Mouse (Mus musculus): Measurements from ENCODE around the gene Mapkapk5. TPM values are rescaled to one million over a fixed set of nuclear protein-coding genes. Genes with fewer than 3 reads are reported as not detected.
"Not testable (repeated sequence)": the region's sequence is repeated elsewhere in the genome, so short reads cannot be mapped to it uniquely, and the experiment has no call there.

The Mapkapk5 gene
- polyA plus RNA-seq, 1 experiment: 48.9 TPM

DNA sequence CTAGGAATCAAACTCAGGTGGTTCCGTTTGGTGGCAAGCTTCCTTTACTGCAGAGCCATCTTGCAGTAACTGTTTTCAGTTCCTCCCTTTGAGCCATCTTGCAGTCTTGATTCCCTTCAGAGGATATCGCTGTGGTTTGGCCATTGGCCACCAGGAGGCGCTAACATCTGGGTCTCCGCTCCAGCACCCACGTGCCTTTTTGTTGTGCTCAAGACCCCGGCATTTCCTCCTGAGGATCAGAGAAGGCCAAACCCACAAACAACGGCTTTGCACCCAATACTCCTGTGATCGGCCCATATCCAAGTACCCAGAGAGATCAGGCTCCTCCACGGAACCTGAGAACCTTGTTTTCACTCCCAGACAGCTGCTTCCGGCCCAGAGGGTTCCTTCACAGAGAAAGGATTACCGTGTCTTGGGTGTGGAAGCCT lies 18.8 kb upstream of the Mapkapk5 start:
- no peak for DNase-seq (ENCODE audit: low read depth)

DNA sequence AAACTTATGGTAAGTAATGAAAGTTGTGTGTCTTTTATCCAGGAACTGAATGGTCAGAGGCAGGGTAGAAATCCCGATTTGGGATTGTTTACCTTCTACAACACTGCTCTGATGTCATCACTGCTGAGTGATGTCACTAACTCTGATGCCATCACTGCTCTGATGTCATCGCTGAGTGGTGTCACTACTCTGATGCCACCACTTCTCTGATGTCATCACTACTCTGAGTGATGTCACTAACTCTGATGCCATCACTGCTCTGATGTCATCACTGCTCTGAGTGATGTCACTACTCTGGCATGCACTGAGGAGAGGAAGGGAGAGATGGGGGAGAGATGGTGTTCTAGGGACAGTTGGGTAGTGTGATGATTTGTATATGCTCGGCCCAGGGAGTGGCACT lies 16.7 kb upstream of the Mapkapk5 start:
- no peak for DNase-seq (ENCODE audit: low read depth)

DNA sequence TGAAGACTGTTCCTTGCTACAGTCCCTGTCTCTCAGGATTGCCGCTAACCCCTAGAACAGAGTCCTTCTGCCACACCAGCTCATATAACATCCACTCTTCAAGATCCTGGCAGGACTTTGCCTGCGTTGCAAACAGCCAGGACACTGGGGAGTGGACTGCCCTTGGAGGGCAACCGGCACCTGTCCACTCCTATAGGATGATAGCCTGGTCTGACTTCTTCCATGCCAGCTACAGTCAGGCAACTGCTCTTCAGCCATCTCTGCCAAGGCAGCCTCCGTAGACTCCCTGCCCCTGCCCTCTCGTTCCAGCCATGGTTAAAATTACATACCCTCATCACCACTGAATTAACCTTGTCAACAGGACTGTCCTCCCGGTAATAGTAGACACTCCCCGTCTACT lies 3.5 kb upstream of the Mapkapk5 start:
- DNase-seq (ENCODE audit: low read depth): no peak

DNA sequence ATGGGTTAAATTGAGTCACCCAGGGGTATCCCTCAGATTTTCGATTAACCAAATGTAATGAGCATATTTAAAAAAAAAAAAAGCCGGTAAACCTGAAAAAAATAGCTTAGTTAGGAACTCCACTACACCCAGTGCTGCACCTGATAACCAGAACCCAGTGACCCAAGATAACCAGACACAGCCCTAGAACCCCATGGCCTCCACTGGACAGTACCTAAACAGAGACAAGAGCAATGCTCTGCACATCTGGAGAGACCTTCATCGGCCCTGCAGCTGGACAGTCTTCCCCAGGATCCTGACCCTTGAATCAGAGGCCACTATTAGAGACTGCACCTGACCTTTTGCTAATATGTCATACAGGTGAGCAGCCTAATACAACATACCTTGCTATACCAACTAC lies 1.4 kb upstream of the Mapkapk5 start:
- no peak for DNase-seq (ENCODE audit: low read depth)

DNA sequence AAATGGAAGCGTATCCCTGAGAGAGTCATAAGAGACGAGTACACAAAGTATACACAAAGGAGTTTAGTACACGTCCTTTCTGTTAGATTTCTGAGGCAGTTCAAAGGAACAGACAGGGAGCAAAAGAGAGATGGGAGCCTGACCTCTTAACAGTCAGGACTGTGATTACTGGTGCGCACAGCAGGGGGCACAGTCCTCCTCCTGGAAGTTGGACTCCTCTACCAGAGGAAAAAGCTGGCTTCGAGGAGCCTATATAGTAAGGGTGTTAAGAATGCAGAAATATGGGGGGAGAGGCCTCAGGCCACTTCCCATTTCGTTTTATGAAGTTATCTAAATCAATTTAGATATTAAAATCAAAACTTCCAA lies 808 bp upstream of the Mapkapk5 start:
- DNase-seq (ENCODE audit: low read depth): no peak

DNA sequence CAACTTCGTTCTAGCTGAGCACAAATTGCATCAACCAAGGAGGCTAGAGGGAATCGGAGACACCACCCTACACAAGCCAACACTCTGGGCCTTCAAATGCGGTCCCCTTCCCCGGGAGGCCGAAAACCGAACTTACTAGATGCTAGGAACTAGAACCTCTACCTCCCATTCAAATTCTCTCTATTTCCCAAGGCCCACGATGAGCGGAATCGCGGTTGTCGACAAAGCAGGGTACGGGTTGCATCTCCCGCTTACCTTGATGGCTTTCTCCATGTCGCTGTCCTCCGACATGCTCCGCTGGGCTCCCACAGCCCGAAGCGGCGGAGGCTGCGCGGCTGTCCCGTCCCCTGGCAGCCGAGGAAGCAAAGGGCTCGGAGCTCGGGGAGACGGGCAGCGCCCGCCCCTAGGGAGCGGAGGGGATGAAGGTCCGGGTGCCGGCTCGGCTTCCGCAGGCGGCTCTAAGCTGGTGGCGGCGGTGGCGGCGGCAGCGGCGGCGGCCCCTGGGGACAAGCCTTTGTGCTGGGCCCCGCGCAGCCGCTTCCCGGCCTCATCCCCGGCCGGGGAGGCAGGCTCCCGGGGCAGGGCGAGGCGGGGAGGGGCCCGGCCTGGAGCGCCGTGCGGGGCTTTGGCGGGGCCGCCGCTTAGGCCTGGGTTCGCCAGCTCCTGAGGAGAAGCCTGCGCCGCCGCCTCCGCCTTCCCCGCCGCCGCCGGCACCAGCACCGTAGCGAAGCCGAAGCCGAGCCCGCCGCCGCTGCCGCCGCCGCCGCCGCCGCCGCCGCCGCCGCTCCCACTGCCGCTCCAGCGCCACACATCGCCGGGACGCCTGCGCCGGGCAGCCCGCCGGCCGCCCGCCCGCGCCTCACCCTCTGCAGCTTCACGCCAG lies 554 bp downstream of the Mapkapk5 start, which contains the start of the genes Adam1a and Gm42878:
Gene Adam1a (minus strand): TSS at position 573 of the 883 bp plus-strand sequence.
Gene Gm42878 (minus strand): TSS at position 573 of the 883 bp plus-strand sequence.
- DNase-seq (ENCODE audit: low read depth): no peak

DNA sequence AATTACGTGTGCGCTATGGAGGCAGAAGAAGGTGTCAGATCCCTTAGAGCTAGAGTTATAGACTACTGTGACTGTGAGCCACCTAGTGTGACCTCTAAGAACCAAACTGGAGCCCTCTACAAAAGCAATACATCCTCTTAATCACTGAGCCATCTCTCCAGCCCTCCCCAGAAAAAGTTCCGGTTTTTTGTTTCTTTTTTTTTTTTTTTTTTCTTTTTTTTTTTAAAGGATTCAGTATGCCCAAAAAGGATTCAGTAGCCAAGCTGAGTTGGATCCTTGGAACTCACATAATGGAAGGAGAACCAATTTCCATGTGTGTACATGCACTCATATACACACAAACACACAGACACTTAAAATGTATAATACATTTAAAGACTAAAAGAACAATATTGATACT lies 2.3 kb downstream of the Mapkapk5 start:
- no peak for DNase-seq (ENCODE audit: low read depth)

DNA sequence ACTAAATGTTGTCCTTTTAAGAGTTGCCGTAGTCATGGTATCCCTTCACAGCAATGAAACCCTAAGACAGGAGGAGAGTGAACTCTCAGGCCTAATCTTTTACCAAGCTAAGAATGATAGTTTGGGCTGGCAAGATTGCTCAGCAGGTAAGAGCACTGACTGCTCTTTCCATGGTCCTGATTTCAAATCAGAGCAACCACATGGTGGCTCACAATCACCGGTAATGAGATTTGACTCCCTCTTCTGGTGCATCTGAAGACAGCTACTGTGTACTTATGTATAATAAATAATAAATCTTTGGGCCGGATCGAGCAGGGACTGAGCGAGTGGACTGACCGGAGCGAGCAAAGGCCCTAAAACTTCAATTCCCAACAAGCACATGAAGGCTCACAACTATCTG lies 4.5 kb downstream of the Mapkapk5 start:
- no peak for DNase-seq (ENCODE audit: low read depth)

DNA sequence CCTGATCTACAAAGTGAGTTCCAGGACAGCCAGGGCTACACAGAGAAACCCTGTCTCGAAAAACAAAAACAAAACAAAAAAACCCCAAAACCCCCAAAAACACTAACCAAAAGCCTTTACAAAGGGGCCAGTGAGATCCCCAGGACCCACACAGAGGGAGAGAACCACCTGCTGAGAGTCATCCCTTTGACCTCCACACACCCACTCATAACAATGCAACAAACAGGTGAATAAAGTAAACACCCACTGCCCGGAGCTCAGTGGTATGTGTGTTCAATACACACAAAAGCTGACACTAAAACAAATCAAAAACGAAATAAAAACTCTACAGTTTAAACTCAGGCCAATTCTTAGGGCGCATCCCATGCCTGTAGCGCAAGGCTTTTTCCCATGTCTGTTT lies 5.6 kb downstream of the Mapkapk5 start:
- no peak for DNase-seq (ENCODE audit: low read depth)

DNA sequence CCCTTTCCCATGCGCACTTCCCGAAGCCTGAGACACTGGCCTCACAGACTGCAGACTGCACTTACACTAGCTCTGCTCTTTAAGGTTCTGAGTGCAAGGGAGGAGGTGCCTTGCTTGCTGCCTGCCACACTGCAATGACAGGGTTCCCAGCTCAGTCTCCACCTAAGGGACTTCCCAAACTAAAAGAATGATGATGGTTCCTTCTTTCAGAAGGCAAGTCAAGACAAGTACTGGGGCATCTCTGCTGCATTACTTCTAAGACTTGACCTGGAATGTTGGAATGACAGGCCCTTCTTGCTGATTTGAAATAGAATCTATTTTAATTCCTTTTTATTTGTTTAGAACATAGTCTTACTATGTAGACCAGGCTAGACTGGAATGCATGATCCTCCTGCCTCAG lies 8.1 kb downstream of the Mapkapk5 start:
- no peak for DNase-seq (ENCODE audit: low read depth)

DNA sequence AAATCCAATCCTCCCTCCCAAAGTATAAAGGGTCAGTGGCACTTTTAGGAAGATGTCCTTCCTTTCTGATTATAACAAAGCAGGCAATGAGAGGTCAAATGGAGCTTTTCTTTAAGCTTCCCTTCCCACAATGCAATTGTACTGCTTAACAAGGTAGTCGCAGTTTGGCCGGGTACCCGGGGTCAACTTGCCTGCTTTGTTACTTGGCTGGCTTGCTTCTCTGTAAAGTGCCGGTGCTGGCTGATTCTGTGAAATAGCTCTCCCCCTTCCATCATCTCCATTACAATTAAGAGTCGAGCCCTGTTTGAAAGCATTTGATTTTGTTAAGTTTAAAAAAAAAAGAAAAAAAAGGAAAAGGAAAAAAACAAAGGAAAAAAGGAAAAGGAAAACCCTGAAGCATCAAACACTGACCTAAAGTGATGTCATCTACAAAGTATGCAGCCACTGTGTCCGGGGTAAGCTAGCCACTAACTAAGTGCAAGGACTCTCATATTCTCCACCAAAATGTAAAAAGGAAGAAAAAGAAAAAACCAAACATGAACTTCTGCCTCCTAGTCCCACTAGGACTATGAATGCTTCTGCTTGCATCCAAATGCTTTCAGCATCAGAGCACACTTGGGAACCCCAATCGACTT lies 8.7 kb downstream of the Mapkapk5 start:
- DNase-seq (ENCODE audit: low read depth): no peak

DNA sequence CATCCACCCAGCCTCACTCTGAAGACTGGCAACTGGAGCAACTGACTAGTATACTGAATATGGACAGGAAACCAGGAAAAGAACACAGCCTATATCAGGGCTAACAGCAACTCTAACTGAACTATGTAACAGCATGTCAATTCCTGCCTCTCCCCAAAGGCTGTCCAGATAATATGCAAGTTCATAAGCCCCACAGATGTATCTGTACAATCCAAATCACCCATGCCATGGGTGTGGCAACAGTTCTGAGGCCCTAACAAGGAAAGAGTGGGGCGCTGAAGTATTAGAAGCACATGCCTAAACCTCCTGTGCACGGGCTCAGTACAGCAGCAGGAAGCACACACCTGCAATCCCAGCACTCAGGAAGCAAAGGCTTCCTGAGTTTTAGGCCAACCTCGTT lies 10.6 kb downstream of the Mapkapk5 start:
- no peak for DNase-seq (ENCODE audit: low read depth)

DNA sequence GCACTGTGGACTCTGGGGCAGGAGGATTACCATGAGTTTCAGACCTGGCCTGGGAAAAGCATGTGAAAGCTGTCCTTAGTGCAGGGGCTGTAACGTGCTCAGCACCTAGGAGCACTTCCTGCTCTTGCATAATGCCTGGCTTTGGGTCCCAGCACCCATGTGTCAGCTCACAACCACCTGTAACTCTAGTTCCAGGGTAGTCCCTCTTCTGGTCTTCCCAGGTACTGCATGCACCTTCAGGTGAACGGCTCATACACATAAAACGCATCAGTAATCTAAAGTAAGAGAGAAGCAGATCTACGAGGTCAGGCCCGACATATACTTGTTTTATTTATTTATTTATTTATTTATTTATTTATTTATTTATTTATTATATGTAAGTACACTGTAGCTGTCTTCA lies 11.2 kb downstream of the Mapkapk5 start:
- no peak for DNase-seq (ENCODE audit: low read depth)

DNA sequence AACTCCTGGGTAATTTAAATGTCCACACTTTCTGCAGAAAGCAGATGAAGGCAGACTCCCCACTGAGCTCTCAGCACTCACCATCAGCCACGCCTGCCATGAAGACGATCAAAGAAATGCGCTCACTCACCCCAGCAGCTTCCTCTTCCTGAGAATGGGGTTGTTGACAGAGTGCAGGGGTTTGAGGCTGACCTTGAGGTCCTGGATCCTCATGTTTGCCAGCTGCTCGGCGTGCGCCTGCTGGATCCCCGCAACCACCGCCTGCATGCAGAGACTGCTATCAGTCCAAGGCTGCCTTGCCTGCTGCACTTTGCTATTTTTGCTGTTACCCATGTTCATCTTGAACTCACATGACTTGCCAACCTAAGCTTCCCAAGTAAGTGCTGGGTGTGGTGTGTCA lies 18.7 kb downstream of the Mapkapk5 start:
- DNase-seq (ENCODE audit: low read depth): no peak

DNA sequence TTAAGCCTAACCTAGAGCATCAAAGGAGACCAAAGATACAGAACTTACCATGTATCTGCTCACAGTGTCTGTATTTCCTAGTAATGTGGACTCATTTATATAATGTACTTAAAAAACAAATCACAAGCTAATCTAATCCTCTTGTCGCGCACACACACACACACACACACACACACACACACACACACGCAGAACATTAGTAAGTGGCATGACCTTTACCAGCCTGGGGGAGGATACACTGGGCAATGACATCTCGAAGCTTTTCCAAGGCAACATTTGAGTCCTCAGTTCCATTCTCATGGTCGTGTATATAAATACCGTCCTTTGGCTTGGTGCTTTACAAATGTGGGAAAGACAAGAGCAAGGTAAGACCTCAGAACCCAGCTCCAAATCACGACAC lies 19.2 kb downstream of the Mapkapk5 start:
- no peak for DNase-seq (ENCODE audit: low read depth)

DNA sequence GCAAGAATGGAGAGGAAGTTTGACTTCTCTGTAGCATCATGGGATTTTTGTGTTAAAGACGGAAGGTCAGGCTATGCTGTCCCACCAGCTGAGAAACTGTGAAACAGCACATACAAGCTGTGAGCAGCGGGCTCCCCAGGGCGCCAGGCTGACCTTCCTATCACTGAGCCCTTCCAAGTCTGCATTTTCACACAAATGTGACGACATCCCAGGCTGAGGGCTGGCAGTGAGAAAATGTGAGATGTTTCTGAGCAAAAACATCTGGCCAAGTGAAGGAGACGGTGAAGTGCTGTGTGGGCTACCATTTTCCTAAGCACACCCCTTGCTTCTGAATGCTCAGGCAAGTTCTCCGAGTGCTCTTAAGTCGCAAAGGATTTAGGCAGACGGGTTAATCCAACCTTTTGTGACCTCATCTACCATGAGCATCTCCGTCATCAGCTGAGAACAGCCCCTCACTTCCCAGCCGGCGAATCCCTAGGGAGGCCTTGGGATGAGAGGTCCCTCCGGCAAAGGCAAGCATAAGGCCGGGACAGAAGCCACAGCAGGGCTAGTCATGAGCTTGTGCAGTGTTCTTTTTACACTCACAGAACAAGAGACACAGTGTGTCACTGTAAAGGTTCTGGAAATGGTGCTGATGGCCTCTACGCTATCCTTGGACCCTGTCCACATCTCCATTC lies 19.8 kb downstream of the Mapkapk5 start:
- DNase-seq (ENCODE audit: low read depth): no peak

DNA sequence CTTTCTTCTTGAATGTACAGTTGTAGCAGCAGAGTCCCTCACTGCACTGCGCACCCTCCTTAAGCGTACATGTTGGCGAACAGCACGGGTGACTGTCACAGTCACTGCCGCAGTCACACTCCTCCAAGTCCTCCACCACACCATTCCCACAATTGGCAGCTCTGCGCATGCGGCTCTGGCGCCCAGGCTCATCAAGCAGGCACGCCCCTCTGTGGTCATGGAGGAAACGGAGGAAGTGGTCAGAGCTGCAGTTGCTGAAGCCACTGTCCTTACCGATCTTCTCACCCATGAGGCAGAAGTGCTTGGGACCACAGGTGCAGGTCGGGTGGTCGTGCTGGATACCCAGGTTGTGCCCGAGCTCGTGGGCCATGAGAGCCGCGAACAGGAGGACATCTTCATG lies 25.9 kb downstream of the Mapkapk5 start:
- not testable (repeated sequence) for DNase-seq (ENCODE audit: low read depth)

DNA sequence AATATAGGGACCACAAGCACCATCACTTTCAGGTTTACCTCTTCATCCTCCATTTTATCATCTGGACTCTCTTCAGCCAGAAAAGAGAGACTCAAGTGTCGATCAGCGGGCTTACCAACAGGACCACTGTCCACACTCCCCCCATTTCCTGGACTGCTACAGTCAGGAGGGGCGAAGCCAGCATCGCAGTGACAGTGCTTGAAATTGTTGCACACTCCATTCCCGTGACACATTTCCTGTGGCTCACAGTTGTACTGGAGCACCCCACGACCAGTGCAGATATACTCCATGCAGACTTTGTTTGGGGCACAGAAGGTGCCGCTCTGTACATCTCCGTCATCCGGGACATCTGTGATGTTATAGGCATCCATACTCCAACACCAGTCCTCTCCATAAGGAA lies 26.7 kb downstream of the Mapkapk5 start:
- DNase-seq (ENCODE audit: low read depth): no peak

DNA sequence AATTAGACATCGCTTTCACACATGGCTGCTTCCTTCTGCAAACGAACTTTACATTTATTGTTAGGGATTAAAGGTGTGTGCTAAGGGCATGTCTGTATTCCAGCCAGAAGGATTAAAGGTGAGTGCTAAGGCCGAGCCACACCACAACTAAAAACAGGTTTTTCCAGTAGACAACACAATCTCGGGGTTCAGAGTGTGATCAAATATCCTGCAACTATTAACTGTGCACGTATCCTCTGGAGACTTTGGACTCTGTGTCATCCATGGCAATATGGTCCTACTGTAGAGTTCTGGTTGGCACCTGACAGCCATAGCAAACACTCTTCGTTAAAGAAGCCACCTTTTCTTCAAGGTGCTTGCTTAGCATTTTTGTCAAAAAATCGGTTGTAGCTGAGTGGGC lies 35.7 kb downstream of the Mapkapk5 start:
- DNase-seq (ENCODE audit: low read depth): no peak

DNA sequence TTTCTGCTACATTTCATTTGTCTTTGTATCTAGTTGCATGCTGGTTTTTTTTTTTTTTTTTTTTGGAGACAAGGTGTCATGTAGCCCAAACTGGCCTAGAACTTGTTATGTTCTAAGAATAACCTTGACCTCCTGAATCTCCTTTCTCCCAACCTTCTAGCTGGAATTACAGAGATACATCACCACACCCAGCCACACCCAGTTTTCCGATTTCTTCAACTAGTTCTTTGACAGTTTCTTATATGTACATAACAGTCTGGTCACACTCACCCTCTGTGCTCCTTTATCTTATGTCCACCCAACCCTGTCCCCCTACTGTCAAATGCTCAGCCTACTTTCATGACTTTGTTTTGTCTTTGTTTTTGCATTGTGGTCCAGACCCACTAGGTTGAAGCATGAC lies 38.9 kb downstream of the Mapkapk5 start:
- DNase-seq (ENCODE audit: low read depth): no peak

DNA sequence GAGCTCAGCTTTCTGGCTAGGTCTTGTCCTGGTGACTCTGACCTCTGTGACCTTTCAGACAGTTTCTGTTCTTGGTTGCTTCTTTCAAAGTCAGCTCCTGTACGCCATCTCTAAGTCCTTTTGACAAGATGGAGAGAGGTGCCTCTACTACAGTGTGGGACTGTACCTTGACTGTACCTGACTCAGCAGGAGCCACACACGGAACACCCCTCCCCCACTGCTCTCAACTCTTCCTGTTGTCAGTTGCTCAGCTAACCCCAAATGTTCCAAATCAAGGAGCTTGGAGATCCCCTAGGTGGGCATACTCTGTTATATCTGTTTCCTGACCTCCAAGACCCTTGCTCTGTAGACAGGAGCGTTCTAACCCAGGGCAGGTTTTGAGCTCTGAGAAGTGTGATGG lies 42.5 kb downstream of the Mapkapk5 start, which contains the start of gene Adam1b:
Gene Adam1b (minus strand): TSS at position 205 of the 400 bp plus-strand sequence.
- no peak for DNase-seq (ENCODE audit: low read depth)

DNA sequence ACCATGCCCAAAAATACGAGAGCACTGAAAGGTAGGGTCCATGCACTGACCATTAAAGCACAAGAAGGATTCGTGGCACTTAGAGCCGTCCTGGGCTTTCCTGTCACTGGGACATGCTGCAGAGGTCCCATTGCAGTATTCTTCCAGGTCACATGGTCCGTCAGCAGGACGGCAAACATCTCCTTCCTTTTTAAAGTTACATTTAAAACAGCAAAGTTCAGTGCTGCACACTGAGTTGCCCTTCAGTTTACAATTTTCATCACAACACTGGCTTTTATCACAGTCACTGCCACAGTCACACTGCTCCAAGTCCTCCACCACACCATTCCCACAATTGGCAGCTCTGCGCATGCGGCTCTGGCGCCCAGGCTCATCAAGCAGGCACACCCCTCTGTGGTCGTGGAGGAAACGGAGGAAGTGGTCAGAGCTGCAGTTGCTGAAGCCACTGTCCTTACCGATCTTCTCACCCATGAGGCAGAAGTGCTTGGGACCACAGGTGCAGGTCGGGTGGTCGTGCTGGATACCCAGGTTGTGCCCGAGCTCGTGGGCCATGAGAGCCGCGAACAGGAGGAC lies 44.2 kb downstream of the Mapkapk5 start:
- DNase-seq (ENCODE audit: low read depth): not testable (repeated sequence)

Data from gonadal fat pad, adult 2 months (tissue).